Mouse (Mus musculus): ENCODE results near the gene Dync1i2. TPM values are rescaled to one million over a fixed set of nuclear protein-coding genes. Genes with fewer than 3 reads are reported as not detected.

Dync1i2 gene
- 80.9 and 88.8 TPM in 2 replicates for polyA plus RNA-seq (2015; fragmentation: Nextera tagmentation; extraction: Ambion mirVana)

GRCm38 (mm10) chr2:71211591-71212359 lies at the start of gene Dync1i2:
TSS of gene Dync1i2 (plus strand) at chr2:71211706.
- Histone ChIP-seq H3K27ac (peak within 1 kb of the TSS; percentile 79), H3K4me3 (replicated peaks; ENCODE audit: low read depth, low read length) (peak within 1 kb of the TSS; percentile 74), H3K9me3 (replicated peaks; ENCODE audit: low read length) (no peaks in the 10 kb centered on the region), H3K9ac (ENCODE audit: low read depth, low read length) (peak within 1 kb of the TSS; percentile 79), H3K4me2 (ENCODE audit: low read length) (peak within 1 kb of the TSS; percentile 75), H3K36me3 (ENCODE audit: insufficient read depth, low read length) (0 out of 2 replicates have a peak, but pooled peaks cover 5% of the 10 kb centered on the region), H3K4me1 (replicated peaks; ENCODE audit: insufficient read depth, low read length) (peaks cover 4% of the 10 kb centered on the region; the same call in 1 of the 2 replicates), H3K27me3 (ENCODE audit: insufficient read depth, low read length) (no peaks in the 10 kb centered on the region)
- DNase-seq (ENCODE audit: low spot score) (peak; percentile 99), ATAC-seq (replicated peaks; ENCODE audit: low FRiP score, low read depth) (peak; percentile 98)
- WGBS, result under 1% methylated on average over 56 of the region's 57 CpGs
- no peak for TF ChIP-seq CTCF (IDR thresholded peaks at IDR 0.05; ENCODE audit: low read depth)

GRCm38 (mm10) chr2:71162831-71163621 lies 48.5 kb upstream of the Dync1i2 start:
- H3K27me3 ChIP-seq (ENCODE audit: insufficient read depth, low read length), result no peaks in the 10 kb centered on the region
- H3K9me3 ChIP-seq (replicated peaks; ENCODE audit: low read length), result no peaks in the 10 kb centered on the region
- 0 out of 2 replicates have a peak, but pooled peaks cover 3% of the 10 kb centered on the region for H3K4me1 ChIP-seq (replicated peaks; ENCODE audit: insufficient read depth, low read length)
- peak overlapping the region; percentile 25; the same call in 1 of the 2 replicates for H3K27ac ChIP-seq
- TF ChIP-seq CTCF (IDR thresholded peaks at IDR 0.05; ENCODE audit: low read depth), result no peak
- no peaks in the 10 kb centered on the region for H3K36me3 ChIP-seq (ENCODE audit: insufficient read depth, low read length)
- DNase-seq (ENCODE audit: low spot score), result peak; percentile 52
- no peak overlapping the region for H3K9ac ChIP-seq (ENCODE audit: low read depth, low read length)
- 64% methylated on average over 25 of the region's 25 CpGs for WGBS
- no peak overlapping the region for H3K4me3 ChIP-seq (replicated peaks; ENCODE audit: low read depth, low read length)
- H3K4me2 ChIP-seq (ENCODE audit: low read length), result no peak overlapping the region
- peak; percentile 85 for ATAC-seq (replicated peaks; ENCODE audit: low FRiP score, low read depth)

- DNase-seq (ENCODE audit: low spot score) (no peak), ATAC-seq (replicated peaks; ENCODE audit: low FRiP score, low read depth) (no peak)
- Histone ChIP-seq H3K9ac (ENCODE audit: low read depth, low read length) (no peak overlapping the region), H3K4me2 (ENCODE audit: low read length) (no peak overlapping the region), H3K4me3 (replicated peaks; ENCODE audit: low read depth, low read length) (no peak overlapping the region), H3K27me3 (ENCODE audit: insufficient read depth, low read length) (no peaks in the 10 kb centered on the region), H3K36me3 (ENCODE audit: insufficient read depth, low read length) (no peaks in the 10 kb centered on the region), H3K4me1 (replicated peaks; ENCODE audit: insufficient read depth, low read length) (no peaks in the 10 kb centered on the region), H3K27ac (no peak overlapping the region), H3K9me3 (replicated peaks; ENCODE audit: low read length) (no peaks in the 10 kb centered on the region)
- 68% methylated on average over 4 of the region's 4 CpGs for WGBS
- no peak for TF ChIP-seq CTCF (IDR thresholded peaks at IDR 0.05; ENCODE audit: low read depth)
Measured at GRCm38 (mm10) chr2:71167211-71167610, 44.3 kb upstream of the Dync1i2 start.

GRCm38 (mm10) chr2:71168461-71169021 lies 43.0 kb upstream of the Dync1i2 start:
- no peak for ATAC-seq (replicated peaks; ENCODE audit: low FRiP score, low read depth)
- Histone ChIP-seq H3K36me3 (ENCODE audit: insufficient read depth, low read length) (no peaks in the 10 kb centered on the region), H3K4me2 (ENCODE audit: low read length) (no peak overlapping the region), H3K9ac (ENCODE audit: low read depth, low read length) (no peak overlapping the region), H3K4me3 (replicated peaks; ENCODE audit: low read depth, low read length) (no peak overlapping the region), H3K4me1 (replicated peaks; ENCODE audit: insufficient read depth, low read length) (no peaks in the 10 kb centered on the region), H3K27ac (no peak overlapping the region), H3K27me3 (ENCODE audit: insufficient read depth, low read length) (no peaks in the 10 kb centered on the region), H3K9me3 (replicated peaks; ENCODE audit: low read length) (no peaks in the 10 kb centered on the region)
- DNase-seq (ENCODE audit: low spot score), result peak; percentile 16
- WGBS, result 53% methylated on average over 10 of the region's 10 CpGs
- no peak for TF ChIP-seq CTCF (IDR thresholded peaks at IDR 0.05; ENCODE audit: low read depth)

- no peaks in the 10 kb centered on the region for H3K9me3 ChIP-seq (replicated peaks; ENCODE audit: low read length)
- H3K27me3 ChIP-seq (ENCODE audit: insufficient read depth, low read length), result no peaks in the 10 kb centered on the region
- H3K4me1 ChIP-seq (replicated peaks; ENCODE audit: insufficient read depth, low read length), result no peaks in the 10 kb centered on the region
- no peak overlapping the region for H3K9ac ChIP-seq (ENCODE audit: low read depth, low read length)
- no peak for ATAC-seq (replicated peaks; ENCODE audit: low FRiP score, low read depth)
- TF ChIP-seq CTCF (IDR thresholded peaks at IDR 0.05; ENCODE audit: low read depth), result no peak
- H3K4me2 ChIP-seq (ENCODE audit: low read length), result no peak overlapping the region
- 68% methylated on average over 3 of the region's 3 CpGs for WGBS
- H3K27ac ChIP-seq, result no peak overlapping the region
- DNase-seq (ENCODE audit: low spot score), result no peak
- H3K36me3 ChIP-seq (ENCODE audit: insufficient read depth, low read length), result no peaks in the 10 kb centered on the region
- no peak overlapping the region for H3K4me3 ChIP-seq (replicated peaks; ENCODE audit: low read depth, low read length)
Measured at GRCm38 (mm10) chr2:71173031-71173430, 38.5 kb upstream of the Dync1i2 start.

Measured in kidney, postnatal 0 days (tissue).